Mouse (Mus musculus): ENCODE results near the gene Gm973.

DNA sequence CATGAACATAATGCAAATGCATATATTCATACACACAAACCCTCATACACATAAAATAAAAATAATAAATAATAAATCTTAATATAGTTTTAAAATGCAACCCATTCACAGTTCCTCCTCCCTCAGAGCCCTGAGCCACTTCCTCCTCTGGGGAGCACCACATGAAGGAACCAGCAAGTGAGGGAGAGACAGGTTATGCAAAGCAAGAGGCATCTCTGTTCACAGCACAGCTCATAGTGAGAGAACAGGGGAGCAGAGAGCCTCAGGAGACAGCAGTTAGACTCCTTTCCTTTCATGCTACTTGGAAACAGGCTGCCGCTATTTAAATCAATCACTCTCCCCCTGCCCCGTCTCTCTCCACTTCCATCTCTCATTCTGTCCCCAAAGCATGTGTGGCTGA lies 47.5 kb downstream of the Gm973 start:
- TF ChIP-seq CTCF (conservative IDR thresholded peaks at IDR 0.05; ENCODE audit: low read length) = no peak
- TF ChIP-seq NANOG (IDR thresholded peaks at IDR 0.05; ENCODE audit: borderline replicate concordance, low read length) = no peak
- no peak for TF ChIP-seq POU5F1 (IDR thresholded peaks at IDR 0.05; ENCODE audit: borderline replicate concordance, low read length)
